Mouse (Mus musculus): Measurements from ENCODE around the gene Polr3gl. TPM values are rescaled to one million over a fixed set of nuclear protein-coding genes. Genes with fewer than 3 reads are reported as not detected.

The Polr3gl gene
- 41.0 and 42.8 TPM in 2 replicates for polyA plus RNA-seq (2015; fragmentation: Nextera tagmentation; extraction: Ambion mirVana)

DNA sequence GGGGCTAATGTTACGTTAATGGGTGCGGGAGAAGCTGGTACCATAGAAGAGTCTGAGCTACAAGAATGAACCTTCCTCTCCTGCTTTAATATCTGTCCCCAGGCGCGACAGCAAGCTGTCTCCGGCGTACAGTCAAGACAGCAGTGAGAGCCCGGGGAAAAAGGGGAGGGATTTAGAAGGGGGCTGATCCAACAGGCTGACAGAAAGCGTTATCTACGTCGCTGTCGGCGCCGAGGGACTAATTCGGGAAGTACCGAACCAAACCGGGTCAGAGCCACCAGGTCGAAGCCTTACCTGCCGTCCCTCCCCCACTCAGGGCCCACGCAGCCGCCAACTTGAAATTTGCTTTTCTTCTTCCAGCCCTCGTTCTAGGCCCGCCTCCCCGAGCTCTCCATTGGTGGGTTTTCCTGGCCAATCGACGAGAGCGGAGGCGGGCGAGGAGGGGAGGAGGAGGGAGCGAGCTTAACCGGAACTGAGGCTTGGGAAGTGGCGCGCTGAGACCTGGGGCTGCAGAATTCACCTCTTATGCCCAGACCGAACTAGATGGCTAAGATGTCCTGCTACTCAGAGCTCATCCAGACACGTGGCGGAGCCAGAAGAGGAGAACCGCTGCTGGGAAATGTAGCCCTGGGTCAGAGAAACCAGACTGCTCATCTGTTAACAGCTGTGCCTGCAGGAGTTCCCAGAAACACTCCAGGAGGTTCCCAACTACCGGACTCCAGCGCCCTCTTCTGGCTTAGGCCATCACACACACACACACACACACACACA is at the start of gene Polr3gl:
Gene Polr3gl (minus strand): TSS at position 392 of the 771 bp plus-strand sequence.
- peak; percentile 83 for ATAC-seq (ENCODE audit: low read depth)
- no peaks in the 10 kb centered on the region for H3K9me3 ChIP-seq
- H3K27me3 ChIP-seq, result peaks cover 10% of the 10 kb centered on the region
- WGBS, result under 1% methylated on average over 35 of the region's 38 CpGs
- peak within 1 kb of the TSS; percentile 59 for H3K4me3 ChIP-seq
- H3K9ac ChIP-seq, result peak within 1 kb of the TSS; percentile 76
- H3K27ac ChIP-seq (replicated peaks), result peak within 1 kb of the TSS; percentile 84
- peak within 1 kb of the TSS; percentile 76 for H3K4me2 ChIP-seq
- peaks cover 47% of the 10 kb centered on the region for H3K4me1 ChIP-seq (replicated peaks)
- no peaks in the 10 kb centered on the region for H3K36me3 ChIP-seq

DNA sequence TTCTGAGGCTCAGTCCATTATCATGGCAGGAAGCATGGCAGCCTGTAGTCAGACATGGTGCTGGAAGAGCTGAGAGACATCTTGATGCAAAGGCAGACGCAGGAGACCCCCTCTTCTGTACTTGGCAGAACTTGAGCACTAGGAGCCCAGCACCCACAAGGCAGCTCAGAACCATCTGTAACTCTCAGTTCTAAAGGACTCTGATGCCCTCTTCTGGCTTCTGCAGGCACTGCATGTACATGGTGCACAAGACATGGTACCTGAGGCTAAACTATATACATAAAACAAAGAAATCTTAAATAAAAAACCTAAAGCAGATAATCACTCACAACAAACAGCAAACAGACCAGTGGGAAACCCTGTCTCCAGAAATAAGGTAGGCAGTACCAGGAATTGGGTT is 45.2 kb upstream of the Polr3gl start:
- WGBS, result 77% methylated on average over 1 of the region's 1 CpGs
- H3K36me3 ChIP-seq, result peaks cover 58% of the 10 kb centered on the region

GRCm38 (mm10) chr3:96636448-96636847 is 42.5 kb upstream of the Polr3gl start:
- peak overlapping the region; percentile 91 for H3K4me2 ChIP-seq
- peaks cover 28% of the 10 kb centered on the region for H3K4me1 ChIP-seq (replicated peaks)
- peaks cover 61% of the 10 kb centered on the region for H3K36me3 ChIP-seq
- H3K9ac ChIP-seq, result peak overlapping the region; percentile 95
- 74% methylated on average over 11 of the region's 11 CpGs for WGBS
- no peaks in the 10 kb centered on the region for H3K9me3 ChIP-seq
- peak overlapping the region; percentile 77 for H3K4me3 ChIP-seq
- ATAC-seq (ENCODE audit: low read depth), result no peak
- H3K27ac ChIP-seq (replicated peaks), result no peak overlapping the region
- H3K27me3 ChIP-seq, result no peaks in the 10 kb centered on the region

More for the DNA sequence above, 45.2 kb upstream of the Polr3gl start:
- no peak overlapping the region for H3K27ac ChIP-seq (replicated peaks)
- no peak overlapping the region for H3K4me2 ChIP-seq
- no peaks in the 10 kb centered on the region for H3K9me3 ChIP-seq
- H3K9ac ChIP-seq, result no peak overlapping the region
- ATAC-seq (ENCODE audit: low read depth), result no peak
- no peak overlapping the region for H3K4me3 ChIP-seq
- H3K4me1 ChIP-seq (replicated peaks), result peaks cover 26% of the 10 kb centered on the region
- H3K27me3 ChIP-seq, result no peaks in the 10 kb centered on the region

DNA sequence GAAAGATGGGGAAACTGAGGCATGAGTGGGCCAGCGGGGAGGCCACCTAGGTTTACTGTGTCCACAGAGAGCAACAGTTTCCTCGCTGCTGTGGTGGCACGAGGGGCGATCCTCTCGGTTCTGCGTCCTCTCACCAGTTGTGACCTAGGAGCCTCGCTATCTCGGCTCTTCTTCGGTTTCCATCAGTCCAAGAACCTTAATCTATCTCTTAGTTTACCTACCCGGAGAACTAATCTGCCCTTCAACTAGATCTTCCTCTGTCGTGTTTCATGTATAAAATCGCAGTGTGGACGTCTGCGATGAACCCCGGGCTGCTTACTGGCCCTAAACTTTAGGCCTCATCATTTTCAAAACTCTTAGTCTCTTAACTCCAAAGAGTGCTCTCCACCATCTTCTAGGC is 41.9 kb upstream of the Polr3gl start:
- H3K9ac ChIP-seq, result peak overlapping the region; percentile 95
- ATAC-seq (ENCODE audit: low read depth), result no peak

DNA sequence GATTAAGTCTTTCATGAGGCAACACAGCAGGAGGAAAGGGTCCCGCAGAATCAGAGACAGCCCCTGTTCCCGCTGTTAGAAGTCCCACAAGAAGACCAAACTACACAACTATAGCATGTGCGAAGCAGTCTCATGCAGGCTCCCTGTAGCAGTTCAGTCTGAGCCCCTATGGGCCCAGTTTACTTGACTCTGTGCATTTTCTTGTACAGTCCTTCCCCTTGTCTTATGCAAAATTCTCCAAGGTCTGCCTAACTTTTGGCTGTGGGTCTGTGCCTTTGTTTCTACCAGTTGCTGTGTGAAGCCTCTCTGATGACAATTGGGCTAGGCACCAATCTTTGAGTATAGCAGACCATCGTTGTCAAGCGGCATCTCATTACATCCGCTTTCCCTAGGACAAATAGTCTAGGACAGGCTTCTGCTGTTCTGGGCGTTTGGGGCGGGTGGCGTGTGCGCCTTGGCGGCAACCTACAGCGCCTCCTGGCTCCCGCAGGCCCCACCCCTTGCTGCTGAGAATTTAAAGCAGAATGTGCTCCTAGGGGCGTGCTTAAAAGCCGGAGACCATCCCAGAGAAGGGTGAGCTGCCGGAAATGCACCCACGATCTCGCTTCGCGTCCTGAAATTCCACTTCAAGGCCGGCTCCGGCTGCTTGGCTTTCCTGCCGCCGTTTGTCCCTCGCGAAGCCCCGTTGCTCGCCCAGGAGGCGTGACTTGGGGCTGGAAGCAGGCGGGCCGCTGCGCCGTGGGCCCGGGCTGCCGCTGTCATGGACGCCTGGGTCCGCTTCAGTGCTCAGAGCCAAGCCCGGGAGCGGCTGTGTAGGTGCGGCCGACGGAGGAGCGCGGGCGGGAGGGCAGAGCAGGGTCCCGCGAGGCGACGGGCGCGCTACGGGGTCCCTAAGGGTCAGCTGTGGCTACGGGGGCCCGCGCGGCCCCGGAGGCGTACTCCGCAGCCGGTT is 41.2 kb upstream of the Polr3gl start, which contains the start of the genes Pex11b and Gm42957:
Gene Pex11b (plus strand): TSS at position 449 of the 952 bp plus-strand sequence.
Gene Gm42957 (plus strand): TSS at position 547 of the 952 bp plus-strand sequence.
- Histone ChIP-seq H3K4me3 (peak within 1 kb of the TSS; percentile 77), H3K9me3 (no peaks in the 10 kb centered on the region), H3K4me2 (peak within 1 kb of the TSS; percentile 91), H3K4me1 (replicated peaks) (peaks cover 41% of the 10 kb centered on the region), H3K36me3 (peaks cover 57% of the 10 kb centered on the region), H3K27me3 (no peaks in the 10 kb centered on the region), H3K9ac (peak within 1 kb of the TSS; percentile 95), H3K27ac (replicated peaks) (peak within 1 kb of the TSS; percentile 86)
- peak; percentile 83 for ATAC-seq (ENCODE audit: low read depth)
- WGBS, result 2% methylated on average over 60 of the region's 60 CpGs

More for the DNA sequence above, 41.9 kb upstream of the Polr3gl start:
- H3K36me3 ChIP-seq, result peaks cover 61% of the 10 kb centered on the region
- WGBS, result 12% methylated on average over 15 of the region's 15 CpGs
- H3K4me2 ChIP-seq, result peak overlapping the region; percentile 91
- peak overlapping the region; percentile 86 for H3K27ac ChIP-seq (replicated peaks)
- H3K27me3 ChIP-seq, result no peaks in the 10 kb centered on the region
- H3K4me1 ChIP-seq (replicated peaks), result peaks cover 34% of the 10 kb centered on the region
- peak overlapping the region; percentile 77 for H3K4me3 ChIP-seq
- H3K9me3 ChIP-seq, result no peaks in the 10 kb centered on the region

- Histone ChIP-seq H3K27me3 (no peaks in the 10 kb centered on the region), H3K27ac (replicated peaks) (no peak overlapping the region), H3K4me3 (no peak overlapping the region), H3K9ac (no peak overlapping the region), H3K4me1 (replicated peaks) (peaks cover 45% of the 10 kb centered on the region), H3K9me3 (no peaks in the 10 kb centered on the region), H3K36me3 (peaks cover 46% of the 10 kb centered on the region), H3K4me2 (no peak overlapping the region)
- 78% methylated on average over 1 of the region's 1 CpGs for WGBS
- ATAC-seq (ENCODE audit: low read depth), result no peak
Measured at GRCm38 (mm10) chr3:96634015-96634414, 40.0 kb upstream of the Polr3gl start.

GRCm38 (mm10) chr3:96632058-96632457 is 38.1 kb upstream of the Polr3gl start:
- Histone ChIP-seq H3K4me1 (replicated peaks) (peaks cover 44% of the 10 kb centered on the region), H3K4me3 (no peak overlapping the region), H3K9me3 (no peaks in the 10 kb centered on the region), H3K27me3 (no peaks in the 10 kb centered on the region), H3K27ac (replicated peaks) (no peak overlapping the region), H3K9ac (no peak overlapping the region), H3K4me2 (no peak overlapping the region), H3K36me3 (peaks cover 32% of the 10 kb centered on the region)
- no peak for ATAC-seq (ENCODE audit: low read depth)

- peaks cover 28% of the 10 kb centered on the region for H3K4me1 ChIP-seq (replicated peaks)
- peaks cover 47% of the 10 kb centered on the region for H3K36me3 ChIP-seq
- no peaks in the 10 kb centered on the region for H3K27me3 ChIP-seq
- peak within 1 kb of the TSS; percentile 67 for H3K27ac ChIP-seq (replicated peaks)
- H3K4me3 ChIP-seq, result peak within 1 kb of the TSS; percentile 70
- H3K9me3 ChIP-seq, result no peaks in the 10 kb centered on the region
- H3K4me2 ChIP-seq, result peak within 1 kb of the TSS; percentile 87
- peak within 1 kb of the TSS; percentile 81 for H3K9ac ChIP-seq
- ATAC-seq (ENCODE audit: low read depth), result peak; percentile 91
- 1% methylated on average over 48 of the region's 48 CpGs for WGBS
Measured at GRCm38 (mm10) chr3:96629729-96630600, 36.0 kb upstream of the Polr3gl start, which contains the start of gene Rbm8a. Gene Rbm8a (plus strand): TSS chr3:96629933.

GRCm38 (mm10) chr3:96623201-96623600 is 29.2 kb upstream of the Polr3gl start:
- Histone ChIP-seq H3K9me3 (no peaks in the 10 kb centered on the region), H3K4me2 (no peak overlapping the region), H3K36me3 (peaks cover 79% of the 10 kb centered on the region), H3K27me3 (no peaks in the 10 kb centered on the region), H3K9ac (no peak overlapping the region), H3K4me1 (replicated peaks) (no peaks in the 10 kb centered on the region), H3K4me3 (no peak overlapping the region), H3K27ac (replicated peaks) (no peak overlapping the region)
- 91% methylated on average over 4 of the region's 4 CpGs for WGBS
- ATAC-seq (ENCODE audit: low read depth), result no peak

- no peak overlapping the region for H3K9ac ChIP-seq
- no peak for ATAC-seq (ENCODE audit: low read depth)
- H3K4me1 ChIP-seq (replicated peaks), result no peaks in the 10 kb centered on the region
- H3K4me3 ChIP-seq, result no peak overlapping the region
- H3K27me3 ChIP-seq, result no peaks in the 10 kb centered on the region
- WGBS, result 95% methylated on average over 3 of the region's 3 CpGs
- H3K36me3 ChIP-seq, result peaks cover 77% of the 10 kb centered on the region
- H3K4me2 ChIP-seq, result no peak overlapping the region
- H3K27ac ChIP-seq (replicated peaks), result no peak overlapping the region
- H3K9me3 ChIP-seq, result no peaks in the 10 kb centered on the region
Measured at GRCm38 (mm10) chr3:96617941-96618340, 24.0 kb upstream of the Polr3gl start.

- no peak for ATAC-seq (ENCODE audit: low read depth)
- 89% methylated on average over 4 of the region's 4 CpGs for WGBS
Measured at GRCm38 (mm10) chr3:96606618-96607017, 12.6 kb upstream of the Polr3gl start.

More at GRCm38 (mm10) chr3:96606618-96607017, 12.6 kb upstream of the Polr3gl start:
- Histone ChIP-seq H3K27ac (replicated peaks) (no peak overlapping the region), H3K4me3 (no peak overlapping the region), H3K36me3 (peaks cover 9% of the 10 kb centered on the region), H3K27me3 (no peaks in the 10 kb centered on the region), H3K4me2 (no peak overlapping the region), H3K9ac (no peak overlapping the region), H3K9me3 (no peaks in the 10 kb centered on the region), H3K4me1 (replicated peaks) (peaks cover 48% of the 10 kb centered on the region)

All from neural tube, embryonic 13.5 days (tissue).